Mouse (Mus musculus): ENCODE measurements around the gene Cdk6. TPM values are rescaled to one million over a fixed set of nuclear protein-coding genes. Genes with fewer than 3 reads are reported as not detected.

Cdk6 gene
- polyA plus RNA-seq, 1 experiment from 2014 or later = 16.6 TPM

GRCm38 (mm10) chr5:3385078-3385477 lies 43.8 kb downstream of the Cdk6 start:
- WGBS = 62% methylated on average over 1 of the region's 1 CpGs
- H3K27me3 ChIP-seq (ENCODE audit: control insufficient read depth, insufficient read depth, low read length) = no peaks in the 10 kb centered on the region
- no peak overlapping the region for H3K9ac ChIP-seq (ENCODE audit: low read length)
- no peak for DNase-seq (ENCODE audit: low spot score)
- no peak overlapping the region for H3K27ac ChIP-seq (replicated peaks)
- no peak for TF ChIP-seq CTCF (IDR thresholded peaks at IDR 0.05; ENCODE audit: low read depth)
- TF ChIP-seq EP300 (optimal IDR thresholded peaks at IDR 0.05) = no peak
- H3K9me3 ChIP-seq (ENCODE audit: control insufficient read depth, low read length) = no peaks in the 10 kb centered on the region
- ATAC-seq (ENCODE audit: low FRiP score, low TSS enrichment) = no peak
- no peak overlapping the region for H3K4me2 ChIP-seq (replicated peaks; ENCODE audit: low read depth)
- no peaks in the 10 kb centered on the region for H3K36me3 ChIP-seq (ENCODE audit: control insufficient read depth, insufficient read depth, low read length)
- no peaks in the 10 kb centered on the region for H3K4me1 ChIP-seq (replicated peaks; ENCODE audit: control insufficient read depth, insufficient read depth)
- H3K4me3 ChIP-seq (ENCODE audit: low read depth, low read length) = no peak overlapping the region

GRCm38 (mm10) chr5:3386021-3386730 lies 44.9 kb downstream of the Cdk6 start:
- no peak overlapping the region for H3K27ac ChIP-seq (replicated peaks)
- H3K4me2 ChIP-seq (replicated peaks; ENCODE audit: low read depth) = no peak overlapping the region
- no peak overlapping the region for H3K9ac ChIP-seq (ENCODE audit: low read length)
- ATAC-seq (ENCODE audit: low FRiP score, low TSS enrichment) (no peak), DNase-seq (ENCODE audit: low spot score) (no peak)
- no peaks in the 10 kb centered on the region for H3K9me3 ChIP-seq (ENCODE audit: control insufficient read depth, low read length)
- H3K4me3 ChIP-seq (ENCODE audit: low read depth, low read length) = no peak overlapping the region
- no peaks in the 10 kb centered on the region for H3K36me3 ChIP-seq (ENCODE audit: control insufficient read depth, insufficient read depth, low read length)
- H3K4me1 ChIP-seq (replicated peaks; ENCODE audit: control insufficient read depth, insufficient read depth) = no peaks in the 10 kb centered on the region
- no peaks in the 10 kb centered on the region for H3K27me3 ChIP-seq (ENCODE audit: control insufficient read depth, insufficient read depth, low read length)
- WGBS = 59% methylated on average over 7 of the region's 7 CpGs
- no peak for TF ChIP-seq CTCF (IDR thresholded peaks at IDR 0.05; ENCODE audit: low read depth)
- TF ChIP-seq EP300 (optimal IDR thresholded peaks at IDR 0.05) = no peak

DNA sequence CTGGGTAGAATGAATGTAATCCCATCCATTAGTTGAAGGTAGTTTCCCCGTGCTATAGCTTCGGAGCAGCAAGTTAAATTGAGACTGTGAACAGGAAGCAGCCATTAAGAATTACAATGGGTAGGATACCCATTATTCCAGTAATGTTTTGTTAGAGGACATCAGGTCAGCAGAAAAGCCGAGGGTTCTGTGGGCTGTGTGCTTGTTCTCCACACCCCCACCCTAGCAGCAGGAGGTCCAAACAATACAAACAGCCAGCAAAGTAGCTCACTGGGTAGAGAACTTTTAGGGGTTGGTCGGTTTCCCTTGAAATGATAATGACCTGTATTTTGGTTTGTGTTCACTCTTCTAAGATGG lies 45.4 kb downstream of the Cdk6 start:
- H3K9me3 ChIP-seq (ENCODE audit: control insufficient read depth, low read length) = no peaks in the 10 kb centered on the region
- ATAC-seq (ENCODE audit: low FRiP score, low TSS enrichment) (no peak), DNase-seq (ENCODE audit: low spot score) (no peak)
- H3K4me3 ChIP-seq (ENCODE audit: low read depth, low read length) = no peak overlapping the region
- no peak overlapping the region for H3K4me2 ChIP-seq (replicated peaks; ENCODE audit: low read depth)
- no peak overlapping the region for H3K9ac ChIP-seq (ENCODE audit: low read length)
- WGBS = 29% methylated on average over 4 of the region's 4 CpGs
- no peak overlapping the region for H3K27ac ChIP-seq (replicated peaks)
- no peak for TF ChIP-seq EP300 (optimal IDR thresholded peaks at IDR 0.05)
- TF ChIP-seq CTCF (IDR thresholded peaks at IDR 0.05; ENCODE audit: low read depth) = no peak
- H3K4me1 ChIP-seq (replicated peaks; ENCODE audit: control insufficient read depth, insufficient read depth) = no peaks in the 10 kb centered on the region
- no peaks in the 10 kb centered on the region for H3K27me3 ChIP-seq (ENCODE audit: control insufficient read depth, insufficient read depth, low read length)
- no peaks in the 10 kb centered on the region; the same call in 1 of the 2 replicates for H3K36me3 ChIP-seq (ENCODE audit: control insufficient read depth, insufficient read depth, low read length)

DNA sequence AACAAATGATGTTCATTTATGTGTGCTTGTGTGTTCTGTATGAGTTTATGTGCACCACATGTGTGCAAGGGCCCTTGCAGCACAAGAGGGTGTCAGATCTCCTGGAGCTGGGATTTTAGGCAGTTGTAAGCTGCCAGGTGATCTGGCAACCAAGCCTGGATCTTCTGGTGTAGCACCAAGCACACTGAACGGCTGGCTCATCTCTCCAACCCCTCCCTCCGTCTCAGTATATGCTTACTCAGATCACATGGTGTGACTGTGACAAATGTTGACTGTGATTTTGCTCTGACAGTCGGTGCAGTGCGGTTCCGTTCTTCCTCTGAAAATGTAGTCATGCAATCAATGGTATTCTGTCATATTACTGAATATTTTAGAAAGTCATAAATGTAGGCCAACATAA lies 45.9 kb downstream of the Cdk6 start:
- Histone ChIP-seq H3K27me3 (ENCODE audit: control insufficient read depth, insufficient read depth, low read length) (no peaks in the 10 kb centered on the region), H3K9ac (ENCODE audit: low read length) (no peak overlapping the region), H3K4me1 (replicated peaks; ENCODE audit: control insufficient read depth, insufficient read depth) (no peaks in the 10 kb centered on the region), H3K9me3 (ENCODE audit: control insufficient read depth, low read length) (no peaks in the 10 kb centered on the region), H3K4me2 (replicated peaks; ENCODE audit: low read depth) (no peak overlapping the region), H3K36me3 (ENCODE audit: control insufficient read depth, insufficient read depth, low read length) (no peaks in the 10 kb centered on the region; the same call in 1 of the 2 replicates), H3K4me3 (ENCODE audit: low read depth, low read length) (no peak overlapping the region), H3K27ac (replicated peaks) (no peak overlapping the region)
- ATAC-seq (ENCODE audit: low FRiP score, low TSS enrichment) (no peak), DNase-seq (ENCODE audit: low spot score) (no peak)
- WGBS = 53% methylated on average over 5 of the region's 5 CpGs
- TF ChIP-seq CTCF (IDR thresholded peaks at IDR 0.05; ENCODE audit: low read depth) (no peak), EP300 (optimal IDR thresholded peaks at IDR 0.05) (no peak)

DNA sequence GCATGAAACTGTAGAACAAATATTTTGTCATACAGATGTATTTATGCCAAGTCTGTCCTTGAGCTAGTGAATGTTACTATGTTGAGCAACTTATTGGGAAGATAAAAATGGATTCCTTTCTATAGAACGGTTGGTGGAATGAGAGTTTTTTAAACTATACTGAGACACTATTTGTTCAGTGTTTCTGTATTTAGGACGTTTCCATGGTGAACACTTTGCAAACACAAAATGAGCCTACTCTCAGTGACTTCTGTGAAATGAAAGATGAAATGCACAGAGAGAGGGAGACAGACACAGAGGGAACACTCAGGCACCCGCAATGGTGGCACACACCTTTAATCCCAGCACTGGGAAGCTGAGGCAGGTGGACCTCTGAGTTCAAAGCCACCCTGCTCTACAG lies 51.6 kb downstream of the Cdk6 start:
- WGBS = 36% methylated on average over 3 of the region's 3 CpGs
- no peak for DNase-seq (ENCODE audit: low spot score)
- TF ChIP-seq CTCF (IDR thresholded peaks at IDR 0.05; ENCODE audit: low read depth) (no peak), EP300 (optimal IDR thresholded peaks at IDR 0.05) (no peak)

DNA sequence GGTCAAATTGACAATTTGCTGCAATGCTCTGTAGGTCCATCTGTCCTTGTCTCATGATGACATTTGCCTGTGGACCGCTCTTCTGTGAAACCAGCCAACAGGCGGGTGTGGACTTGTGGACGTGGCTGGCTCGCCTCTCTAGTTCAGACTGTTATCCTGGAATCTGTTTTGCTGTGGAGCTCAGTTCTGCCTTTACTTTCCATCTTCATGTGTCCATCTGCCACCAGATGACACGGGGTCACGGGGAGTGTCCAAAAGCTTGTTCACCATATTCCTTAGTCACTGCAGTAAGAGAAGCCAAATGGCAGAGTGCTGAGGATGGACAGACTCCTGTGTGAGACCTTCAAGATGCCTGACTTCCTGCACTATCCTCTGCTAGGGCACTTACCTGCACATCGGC lies 52.9 kb downstream of the Cdk6 start:
- no peak for TF ChIP-seq EP300 (optimal IDR thresholded peaks at IDR 0.05)
- TF ChIP-seq CTCF (IDR thresholded peaks at IDR 0.05; ENCODE audit: low read depth) = no peak
- ATAC-seq (ENCODE audit: low FRiP score, low TSS enrichment) = no peak

More for the DNA sequence above, 51.6 kb downstream of the Cdk6 start:
- Histone ChIP-seq H3K27ac (replicated peaks) (no peak overlapping the region), H3K4me2 (replicated peaks; ENCODE audit: low read depth) (no peak overlapping the region), H3K27me3 (ENCODE audit: control insufficient read depth, insufficient read depth, low read length) (no peaks in the 10 kb centered on the region), H3K9ac (ENCODE audit: low read length) (no peak overlapping the region), H3K36me3 (ENCODE audit: control insufficient read depth, insufficient read depth, low read length) (no peaks in the 10 kb centered on the region; the same call in 1 of the 2 replicates), H3K4me1 (replicated peaks; ENCODE audit: control insufficient read depth, insufficient read depth) (no peaks in the 10 kb centered on the region), H3K9me3 (ENCODE audit: control insufficient read depth, low read length) (no peaks in the 10 kb centered on the region), H3K4me3 (ENCODE audit: low read depth, low read length) (no peak overlapping the region)
- no peak for ATAC-seq (ENCODE audit: low FRiP score, low TSS enrichment)

More for the DNA sequence above, 52.9 kb downstream of the Cdk6 start:
- no peak for DNase-seq (ENCODE audit: low spot score)
- H3K9ac ChIP-seq (ENCODE audit: low read length) = no peak overlapping the region
- H3K9me3 ChIP-seq (ENCODE audit: control insufficient read depth, low read length) = no peaks in the 10 kb centered on the region
- no peak overlapping the region for H3K4me3 ChIP-seq (ENCODE audit: low read depth, low read length)
- H3K36me3 ChIP-seq (ENCODE audit: control insufficient read depth, insufficient read depth, low read length) = no peaks in the 10 kb centered on the region; the same call in 1 of the 2 replicates
- H3K4me1 ChIP-seq (replicated peaks; ENCODE audit: control insufficient read depth, insufficient read depth) = no peaks in the 10 kb centered on the region
- H3K27ac ChIP-seq (replicated peaks) = no peak overlapping the region
- 79% methylated on average over 7 of the region's 7 CpGs for WGBS
- no peak overlapping the region for H3K4me2 ChIP-seq (replicated peaks; ENCODE audit: low read depth)
- no peaks in the 10 kb centered on the region for H3K27me3 ChIP-seq (ENCODE audit: control insufficient read depth, insufficient read depth, low read length)
